Mouse (Mus musculus) hindlimb bud, embryonic 11.5 days (tissue): ENCODE results near the gene Hoxc12.

Experiments
- DNase-seq: peaks from one replicate; pipeline ENCODE4 v3.0.0-alpha.2; 2012; ENCODE audit warnings: low read depth, low spot score; ENCODE audit errors: extremely low spot score

The Hoxc12 gene

GRCm38 (mm10) chr15:102963671-102964640, 27.4 kb downstream of the Hoxc12 start:
- no peak for DNase-seq

GRCm38 (mm10) chr15:102965003-102965891, 28.7 kb downstream of the Hoxc12 start:
- no peak for DNase-seq

GRCm38 (mm10) chr15:102965892-102966775, 29.6 kb downstream of the Hoxc12 start:
- DNase-seq: peak; percentile 99

- no peak for DNase-seq
These were observed 30.3 kb downstream of the Hoxc12 start, which contains the start of gene Hoxc10 for GRCm38 (mm10) chr15:102966776-102967311. TSS of gene Hoxc10 (plus strand) at chr15:102966796.

GRCm38 (mm10) chr15:102967312-102967510, 30.7 kb downstream of the Hoxc12 start, which contains the start of gene Hoxc5:
TSS of gene Hoxc5 (plus strand) at chr15:102967443.
- no peak for DNase-seq

- no peak for DNase-seq
These were observed 31.2 kb downstream of the Hoxc12 start for GRCm38 (mm10) chr15:102967511-102968397.

GRCm38 (mm10) chr15:102969296-102969695, 32.7 kb downstream of the Hoxc12 start:
- DNase-seq: no peak

- DNase-seq: no peak
These were observed 34.2 kb downstream of the Hoxc12 start for GRCm38 (mm10) chr15:102970740-102971139.

GRCm38 (mm10) chr15:102972254-102972653, 35.7 kb downstream of the Hoxc12 start:
- DNase-seq: no peak

- DNase-seq: no peak
These were observed 36.2 kb downstream of the Hoxc12 start for GRCm38 (mm10) chr15:102972753-102973152.

GRCm38 (mm10) chr15:102975034-102975433, 38.5 kb downstream of the Hoxc12 start:
- DNase-seq: no peak

GRCm38 (mm10) chr15:102975688-102976111, 39.1 kb downstream of the Hoxc12 start:
- no peak for DNase-seq

- no peak for DNase-seq
These were observed 39.6 kb downstream of the Hoxc12 start, which contains the start of gene Hoxc9 for GRCm38 (mm10) chr15:102976171-102976570. TSS of gene Hoxc9 (plus strand) at chr15:102976439.

GRCm38 (mm10) chr15:102976631-102977422, 40.3 kb downstream of the Hoxc12 start:
- no peak for DNase-seq

- DNase-seq: no peak
These were observed 40.9 kb downstream of the Hoxc12 start for GRCm38 (mm10) chr15:102977423-102977974.

- no peak for DNase-seq
These were observed 42.3 kb downstream of the Hoxc12 start for GRCm38 (mm10) chr15:102978615-102979515.

- no peak for DNase-seq
These were observed 43.4 kb downstream of the Hoxc12 start for GRCm38 (mm10) chr15:102979936-102980335.
